Mouse (Mus musculus) small intestine, adult 2 months (tissue): ENCODE results near the gene Pck1.

Experiments used
- CTCF ChIP-seq: fragments of 200-500 bp; IDR thresholded peaks from 2 replicates; pipeline ENCODE4 v1.5.1; 2012; ENCODE audit warnings: low read depth, mild to moderate bottlenecking, control low read depth, inconsistent platforms, low read length, moderate library complexity, mixed read lengths; ENCODE audit not compliant: insufficient replicate concordance, insufficient read length; ENCODE audit errors: extremely low read depth
- POLR2A ChIP-seq: fragments of 200-500 bp; IDR thresholded peaks from 2 replicates; pipeline ENCODE4 v1.6.1; 2012; ENCODE audit warnings: low read depth, mild to moderate bottlenecking, control low read depth, inconsistent platforms, low read length, moderate library complexity

GRCm38 (mm10) chr2:173171470-173171869 lies 18.6 kb downstream of the Pck1 start:
- no peak for TF ChIP-seq CTCF
- TF ChIP-seq POLR2A, result no peak
